Mouse (Mus musculus): ENCODE measurements around the gene C1rl. TPM values are rescaled to one million over a fixed set of nuclear protein-coding genes. Genes with fewer than 3 reads are reported as not detected.
"Not testable (repeated sequence)": the region's sequence is repeated elsewhere in the genome, so short reads cannot be mapped to it uniquely, and the experiment has no call there.

The C1rl gene
- polyA plus RNA-seq, 1 experiment, result 0.61 TPM

GRCm38 (mm10) chr6:124459388-124459787, 33.5 kb upstream of the C1rl start:
- no peaks in the 10 kb centered on the region for H3K27me3 ChIP-seq (ENCODE audit: control insufficient read depth, insufficient read depth, low read length)
- H3K4me3 ChIP-seq (ENCODE audit: low read depth, low read length), result no peak overlapping the region
- TF ChIP-seq CTCF (IDR thresholded peaks at IDR 0.05; ENCODE audit: extremely low read depth, insufficient read length, insufficient replicate concordance, low read depth, low read length) (no peak), POLR2A (IDR thresholded peaks at IDR 0.05; ENCODE audit: low read depth, low read length) (no peak)
- H3K36me3 ChIP-seq (ENCODE audit: control insufficient read depth, insufficient read depth, low read length), result no peaks in the 10 kb centered on the region
- no peak overlapping the region for H3K27ac ChIP-seq (ENCODE audit: insufficient read depth, low read depth, low read length)
- H3K4me1 ChIP-seq (ENCODE audit: control insufficient read depth, insufficient read depth, insufficient read length, low read length), result no peaks in the 10 kb centered on the region
- WGBS, result 78% methylated on average over 4 of the region's 4 CpGs

DNA sequence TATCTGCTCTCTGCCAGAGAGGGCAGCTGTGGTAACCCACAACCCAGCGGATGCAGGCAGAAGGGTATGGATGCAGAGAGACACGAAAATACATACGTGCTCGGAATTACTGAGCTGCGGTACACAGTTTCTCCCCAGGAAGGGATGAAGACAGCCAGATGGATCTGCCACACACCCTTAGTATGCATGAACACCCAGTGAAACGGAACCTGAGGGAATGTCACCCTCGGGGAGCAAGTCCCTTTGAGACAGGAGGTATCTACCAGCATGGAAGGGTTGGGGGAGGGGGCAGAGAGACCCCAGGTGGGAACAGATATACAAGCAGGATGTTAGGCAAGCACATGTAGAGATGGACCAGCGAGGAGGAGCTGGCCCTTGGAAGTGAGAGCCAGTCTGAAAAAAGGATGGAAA, 29.0 kb upstream of the C1rl start:
- no peak for TF ChIP-seq CTCF (IDR thresholded peaks at IDR 0.05; ENCODE audit: extremely low read depth, insufficient read length, insufficient replicate concordance, low read depth, low read length)
- no peak for TF ChIP-seq POLR2A (IDR thresholded peaks at IDR 0.05; ENCODE audit: low read depth, low read length)
- WGBS, result 56% methylated on average over 8 of the region's 8 CpGs
- H3K4me1 ChIP-seq (ENCODE audit: control insufficient read depth, insufficient read depth, insufficient read length, low read length), result no peaks in the 10 kb centered on the region
- no peak overlapping the region for H3K4me3 ChIP-seq (ENCODE audit: low read depth, low read length)
- no peak overlapping the region for H3K27ac ChIP-seq (ENCODE audit: insufficient read depth, low read depth, low read length)
- no peaks in the 10 kb centered on the region for H3K36me3 ChIP-seq (ENCODE audit: control insufficient read depth, insufficient read depth, low read length)
- H3K27me3 ChIP-seq (ENCODE audit: control insufficient read depth, insufficient read depth, low read length), result no peaks in the 10 kb centered on the region

DNA sequence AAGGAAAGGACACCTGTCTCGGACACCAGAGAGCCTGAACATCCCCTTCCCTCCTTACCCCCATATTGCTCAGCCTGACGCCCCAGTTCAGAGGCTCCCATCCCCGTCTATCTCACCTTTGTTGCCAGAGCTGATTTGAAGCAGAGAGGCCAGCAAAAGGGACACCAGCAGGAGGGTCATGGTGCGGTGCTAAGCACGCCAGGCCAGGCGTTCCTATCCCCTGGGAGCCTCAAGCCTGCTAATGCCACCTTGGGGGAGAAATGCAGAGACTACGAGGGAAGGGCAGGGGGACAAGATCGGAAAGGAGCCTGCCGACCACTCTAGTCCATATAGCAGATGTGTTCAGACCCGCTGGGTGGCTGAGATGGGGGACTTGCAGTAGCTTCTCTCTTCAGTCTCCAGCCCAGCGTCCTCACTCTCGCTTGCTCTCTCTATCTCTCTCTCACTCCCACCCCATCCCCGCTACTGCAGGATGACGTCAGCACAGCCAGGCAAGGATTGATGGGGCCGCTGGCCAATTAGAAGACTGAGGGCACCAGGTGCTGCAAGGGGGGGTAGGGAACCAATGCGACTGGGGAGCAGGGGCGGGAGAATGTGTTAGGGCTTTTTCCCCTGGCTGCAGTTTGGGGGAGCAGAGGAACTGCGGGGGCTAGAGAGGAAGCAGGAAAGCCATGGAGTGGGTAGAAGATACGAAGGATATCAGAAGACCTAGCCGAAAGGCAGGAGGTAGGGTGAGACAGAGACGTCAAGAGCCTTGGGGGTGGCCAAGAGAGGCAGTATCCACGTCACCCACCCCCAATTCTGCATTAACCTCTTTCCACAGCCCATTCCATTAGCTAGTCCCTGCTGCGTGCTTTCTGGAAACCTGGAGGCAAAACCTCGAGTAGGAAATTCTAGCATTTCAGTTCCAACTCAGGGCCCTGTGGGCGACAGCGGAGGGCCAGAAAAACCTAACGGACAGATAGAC, 28.3 kb upstream of the C1rl start, which contains the start of gene Clstn3:
Gene Clstn3 (minus strand): TSS at position 490 of the 967 bp plus-strand sequence.
- WGBS, result 19% methylated on average over 27 of the region's 27 CpGs
- no peaks in the 10 kb centered on the region for H3K27me3 ChIP-seq (ENCODE audit: control insufficient read depth, insufficient read depth, low read length)
- H3K27ac ChIP-seq (ENCODE audit: insufficient read depth, low read depth, low read length), result no peak within 1 kb of the TSS
- H3K36me3 ChIP-seq (ENCODE audit: control insufficient read depth, insufficient read depth, low read length), result no peaks in the 10 kb centered on the region
- peak within 1 kb of the TSS; percentile 36 for H3K4me3 ChIP-seq (ENCODE audit: low read depth, low read length)
- TF ChIP-seq POLR2A (IDR thresholded peaks at IDR 0.05; ENCODE audit: low read depth, low read length) (no peak), CTCF (IDR thresholded peaks at IDR 0.05; ENCODE audit: extremely low read depth, insufficient read length, insufficient replicate concordance, low read depth, low read length) (no peak)
- H3K4me1 ChIP-seq (ENCODE audit: control insufficient read depth, insufficient read depth, insufficient read length, low read length), result no peaks in the 10 kb centered on the region

- TF ChIP-seq POLR2A (IDR thresholded peaks at IDR 0.05; ENCODE audit: low read depth, low read length), result no peak
- TF ChIP-seq CTCF (IDR thresholded peaks at IDR 0.05; ENCODE audit: extremely low read depth, insufficient read length, insufficient replicate concordance, low read depth, low read length), result no peak
- no peaks in the 10 kb centered on the region for H3K4me1 ChIP-seq (ENCODE audit: control insufficient read depth, insufficient read depth, insufficient read length, low read length)
- H3K27ac ChIP-seq (ENCODE audit: insufficient read depth, low read depth, low read length), result no peak overlapping the region
- H3K4me3 ChIP-seq (ENCODE audit: low read depth, low read length), result no peak overlapping the region
- H3K36me3 ChIP-seq (ENCODE audit: control insufficient read depth, insufficient read depth, low read length), result no peaks in the 10 kb centered on the region
- WGBS, result 71% methylated on average over 6 of the region's 6 CpGs
- no peaks in the 10 kb centered on the region for H3K27me3 ChIP-seq (ENCODE audit: control insufficient read depth, insufficient read depth, low read length)
Measured at GRCm38 (mm10) chr6:124465299-124465698, 27.6 kb upstream of the C1rl start.

DNA sequence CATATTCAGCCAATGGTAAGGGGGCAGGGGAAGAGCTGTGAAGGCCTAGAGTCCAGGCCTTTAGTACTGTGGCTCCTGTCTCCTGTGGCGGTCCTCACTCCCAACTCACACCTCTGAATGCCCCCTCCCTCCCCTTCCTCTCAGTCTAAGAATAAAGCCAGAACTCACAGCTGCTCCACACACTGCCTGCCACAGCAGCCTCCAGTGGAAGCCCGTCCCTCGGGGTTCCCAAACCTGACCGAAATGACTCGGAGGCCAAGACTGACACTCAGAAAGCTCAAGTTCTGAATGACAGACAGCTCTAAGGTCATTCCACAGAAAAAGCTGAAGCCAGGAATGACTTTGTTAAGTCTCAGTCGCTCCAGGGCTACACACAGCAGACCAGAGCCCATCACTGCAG, 27.2 kb upstream of the C1rl start:
- Histone ChIP-seq H3K27me3 (ENCODE audit: control insufficient read depth, insufficient read depth, low read length) (no peaks in the 10 kb centered on the region), H3K4me3 (ENCODE audit: low read depth, low read length) (no peak overlapping the region), H3K36me3 (ENCODE audit: control insufficient read depth, insufficient read depth, low read length) (no peaks in the 10 kb centered on the region), H3K27ac (ENCODE audit: insufficient read depth, low read depth, low read length) (no peak overlapping the region), H3K4me1 (ENCODE audit: control insufficient read depth, insufficient read depth, insufficient read length, low read length) (no peaks in the 10 kb centered on the region)
- TF ChIP-seq CTCF (IDR thresholded peaks at IDR 0.05; ENCODE audit: extremely low read depth, insufficient read length, insufficient replicate concordance, low read depth, low read length) (no peak), POLR2A (IDR thresholded peaks at IDR 0.05; ENCODE audit: low read depth, low read length) (no peak)
- WGBS, result 92% methylated on average over 6 of the region's 6 CpGs

DNA sequence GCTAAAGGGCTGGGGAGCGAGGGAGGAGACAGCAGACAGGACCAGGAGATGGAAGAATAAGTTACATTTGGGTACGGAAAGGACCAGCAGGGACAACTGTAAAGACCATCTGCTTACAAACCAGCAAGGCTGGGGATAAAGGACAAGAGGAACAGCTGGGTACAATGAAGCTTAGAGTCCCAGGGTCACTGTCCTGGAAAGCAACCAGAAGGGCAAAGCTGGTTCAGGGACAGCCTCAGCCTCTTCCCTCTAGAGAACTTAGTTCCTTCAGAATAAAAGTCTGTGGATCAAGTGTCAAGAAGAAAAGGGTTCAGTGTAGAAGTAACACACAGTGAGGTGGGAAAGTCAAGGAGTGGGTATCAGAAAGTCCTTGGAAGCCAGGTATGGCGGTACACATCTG, 21.8 kb upstream of the C1rl start:
- 94% methylated on average over 3 of the region's 3 CpGs for whole genome bisulfite sequencing
- H3K4me3 ChIP-seq (ENCODE audit: low read depth, low read length), result no peak overlapping the region
- no peak for TF ChIP-seq POLR2A (IDR thresholded peaks at IDR 0.05; ENCODE audit: low read depth, low read length)
- no peak for TF ChIP-seq CTCF (IDR thresholded peaks at IDR 0.05; ENCODE audit: extremely low read depth, insufficient read length, insufficient replicate concordance, low read depth, low read length)
- H3K4me1 ChIP-seq (ENCODE audit: control insufficient read depth, insufficient read depth, insufficient read length, low read length), result no peaks in the 10 kb centered on the region
- H3K36me3 ChIP-seq (ENCODE audit: control insufficient read depth, insufficient read depth, low read length), result no peaks in the 10 kb centered on the region
- H3K27ac ChIP-seq (ENCODE audit: insufficient read depth, low read depth, low read length), result no peak overlapping the region
- H3K27me3 ChIP-seq (ENCODE audit: control insufficient read depth, insufficient read depth, low read length), result no peaks in the 10 kb centered on the region

DNA sequence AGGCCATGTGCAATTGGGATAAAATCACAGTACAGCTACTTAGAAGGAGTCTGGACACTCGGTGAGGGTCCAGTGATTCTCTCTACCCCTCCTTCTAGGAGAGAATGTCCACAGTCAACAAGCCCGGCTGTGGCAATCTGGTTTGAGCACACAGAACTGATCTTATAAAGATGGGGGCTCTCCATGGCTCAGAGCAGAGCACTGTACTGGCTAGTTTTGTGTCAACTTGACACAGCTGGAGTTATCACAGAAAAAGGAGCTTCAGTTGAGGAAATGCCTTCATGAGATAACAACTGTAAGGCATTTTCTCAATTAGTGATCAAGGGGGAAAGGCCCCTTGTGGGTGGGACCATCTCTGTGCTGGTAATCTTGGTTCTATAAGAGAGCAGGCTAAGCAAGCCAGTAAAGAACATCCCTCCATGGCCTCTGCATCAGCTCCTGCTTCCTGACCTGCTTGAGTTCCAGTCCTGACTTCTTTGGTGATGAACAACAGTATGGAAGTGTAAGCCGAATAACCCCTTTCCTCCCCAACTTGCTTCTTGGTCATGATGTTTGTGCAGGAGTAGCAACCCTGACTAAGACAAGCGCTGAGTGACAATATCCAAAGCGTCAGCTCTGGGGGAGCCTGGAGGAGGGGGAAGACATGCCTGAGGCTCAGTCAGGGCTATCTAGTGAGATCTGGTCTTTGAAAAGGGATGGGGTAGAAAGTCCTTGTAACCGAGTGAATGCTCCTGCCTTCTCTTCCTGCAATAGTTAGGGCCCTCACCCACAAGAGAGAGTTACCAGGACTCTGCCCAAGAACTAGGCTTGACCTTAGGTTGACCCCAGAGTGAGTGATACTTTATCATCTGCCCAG, 20.9 kb upstream of the C1rl start:
- H3K4me1 ChIP-seq (ENCODE audit: control insufficient read depth, insufficient read depth, insufficient read length, low read length); H3K36me3 ChIP-seq (ENCODE audit: control insufficient read depth, insufficient read depth, low read length); H3K27ac ChIP-seq (ENCODE audit: insufficient read depth, low read depth, low read length); H3K4me3 ChIP-seq (ENCODE audit: low read depth, low read length); H3K27me3 ChIP-seq (ENCODE audit: control insufficient read depth, insufficient read depth, low read length): not testable (repeated sequence)
- WGBS, result 78% methylated on average over 6 of the region's 6 CpGs

Measured in small intestine, adult 2 months (tissue).